Mouse (Mus musculus) limb, embryonic 13.5 days (tissue): ENCODE data around the gene Dok3. TPM values are rescaled to one million over a fixed set of nuclear protein-coding genes. Genes with fewer than 3 reads are reported as not detected.

ENCODE experiments used
- ATAC-seq: fragments of 200-750 bp; cut with Nextera tagmentation; 2 replicates; pipeline ENCODE4 v1.8.0; 2017; ENCODE audit warnings: low read depth, moderate number of reproducible peaks, moderate TSS enrichment; ENCODE audit not compliant: low FRiP score
- H3K27ac ChIP-seq: fragments of 300-500 bp; sonication (generic); 2 replicates; pipeline ENCODE4 v1.5.1; 2015; ENCODE audit warnings: inconsistent platforms, mild to moderate bottlenecking, moderate library complexity
- H3K27me3 ChIP-seq: fragments of 300-500 bp; sonication (generic); 2 replicates; pipeline ENCODE4 v1.6.1; 2015; ENCODE audit warnings: mild to moderate bottlenecking, inconsistent platforms
- H3K36me3 ChIP-seq: fragments of 300-500 bp; sonication (generic); 2 replicates; pipeline ENCODE4 v1.6.1; 2015; ENCODE audit warnings: inconsistent platforms, mild to moderate bottlenecking, moderate library complexity
- H3K4me1 ChIP-seq: fragments of 300-500 bp; sonication (generic); 2 replicates; pipeline ENCODE4 v1.6.1; 2015; ENCODE audit warnings: inconsistent platforms
- H3K4me2 ChIP-seq: fragments of 300-500 bp; sonication (generic); replicated peaks from 2 replicates; pipeline ENCODE4 v1.6.1; 2015; ENCODE audit warnings: inconsistent platforms, mild to moderate bottlenecking, moderate library complexity
- H3K4me3 ChIP-seq: fragments of 300-500 bp; sonication (generic); 2 replicates; pipeline ENCODE4 v1.5.1; 2015; ENCODE audit warnings: moderate library complexity, mild to moderate bottlenecking, inconsistent platforms
- H3K9ac ChIP-seq: fragments of 300-500 bp; sonication (generic); 2 replicates; pipeline ENCODE4 v1.6.1; 2015; ENCODE audit warnings: mild to moderate bottlenecking, inconsistent platforms
- H3K9me3 ChIP-seq: fragments of 300-500 bp; sonication (generic); 2 replicates; pipeline ENCODE4 v1.6.1; 2016; ENCODE audit warnings: inconsistent platforms
- WGBS: fragments of 180-500 bp; shearing (Covaris S2); methylation state at CpG from one replicate; pipeline ENCODE4 v1.1.7; 2015; 5-methylcytosine and 5-hydroxymethylcytosine counted together
- polyA plus RNA-seq: library from polyadenylated mRNA; unstranded; fragments of >200 nt; fragmentation: Nextera tagmentation; extraction: Ambion mirVana; gene quantifications from 2 replicates; pipeline ENCODE4 v1.2.1, GENCODE M21; 2015

The Dok3 gene
- polyA plus RNA-seq, 1 experiment from 2014 or later: 2.9 TPM

DNA sequence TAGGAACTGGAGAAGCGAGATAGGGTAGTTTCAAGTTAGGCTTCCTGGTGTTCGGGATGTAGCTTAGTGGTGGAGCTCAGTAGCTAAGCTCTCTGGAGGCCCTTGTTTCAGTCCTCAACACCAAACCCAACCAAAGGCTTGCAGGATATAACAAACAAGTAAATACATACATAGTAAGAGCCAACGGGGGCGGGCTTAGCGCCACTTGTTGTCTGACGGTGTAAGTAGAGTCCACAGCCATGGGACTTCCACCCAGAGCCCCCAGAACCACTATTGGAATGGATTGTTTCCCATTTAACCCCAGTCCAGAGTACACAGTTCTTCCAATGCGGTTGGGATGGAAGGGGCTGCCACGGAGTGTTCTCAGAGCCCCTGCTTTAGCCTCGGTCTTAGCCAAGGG is 15.3 kb downstream of the Dok3 start:
- H3K9ac ChIP-seq: peak overlapping the region; percentile 89; the same call in 1 of the 2 replicates
- H3K4me3 ChIP-seq: peak overlapping the region; percentile 92
- H3K27me3 ChIP-seq: no peaks in the 10 kb centered on the region
- peaks cover 28% of the 10 kb centered on the region for H3K4me1 ChIP-seq
- H3K9me3 ChIP-seq: no peaks in the 10 kb centered on the region
- no peak for ATAC-seq
- H3K4me2 ChIP-seq: peak overlapping the region; percentile 93
- H3K36me3 ChIP-seq: peaks cover 14% of the 10 kb centered on the region
- H3K27ac ChIP-seq: no peak overlapping the region
- WGBS: 38% methylated on average over 9 of the region's 9 CpGs

DNA sequence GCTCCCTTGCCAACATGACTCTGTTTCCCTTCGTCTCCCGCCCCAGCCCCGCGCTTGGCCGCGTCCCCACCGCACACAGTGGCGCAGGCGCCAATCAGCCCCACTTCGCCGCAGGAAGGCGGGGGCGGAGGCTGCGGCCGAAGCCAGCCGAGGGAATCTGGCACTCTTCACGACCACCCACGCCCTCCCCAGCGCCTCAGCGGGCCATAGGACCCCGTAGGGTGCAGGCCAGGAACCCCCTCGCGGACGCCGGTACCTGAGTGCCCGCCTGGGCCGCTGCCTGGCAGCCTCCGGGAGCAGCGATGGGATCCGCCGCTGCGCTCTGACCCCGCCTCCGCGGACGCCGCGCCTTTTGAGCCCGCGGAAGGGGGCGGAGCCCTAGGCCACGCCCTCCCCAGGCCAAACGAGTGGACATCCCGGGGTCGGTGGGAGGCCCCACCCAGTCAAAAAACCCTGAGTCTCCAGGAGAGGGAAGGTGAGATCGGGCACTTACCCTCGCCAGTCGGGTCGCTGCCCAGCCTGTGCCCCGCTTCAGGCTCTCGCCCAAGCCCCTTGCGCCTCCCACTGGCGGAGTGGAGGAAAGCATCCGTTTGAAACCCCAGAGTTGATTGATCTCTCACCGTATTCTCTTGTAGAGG is 15.9 kb downstream of the Dok3 start, which contains the start of gene Pdlim7:
TSS of gene Pdlim7 (minus strand) at position 566 of the 638 bp plus-strand sequence.
- Histone ChIP-seq H3K4me2 (peak within 1 kb of the TSS; percentile 93), H3K4me3 (peak within 1 kb of the TSS; percentile 92), H3K9ac (peak within 1 kb of the TSS; percentile 89), H3K27ac (peak within 1 kb of the TSS; percentile 88), H3K27me3 (no peaks in the 10 kb centered on the region), H3K36me3 (peaks cover 20% of the 10 kb centered on the region), H3K4me1 (peaks cover 28% of the 10 kb centered on the region), H3K9me3 (no peaks in the 10 kb centered on the region)
- peak; percentile 72 for ATAC-seq
- WGBS: under 1% methylated on average over 54 of the region's 55 CpGs

DNA sequence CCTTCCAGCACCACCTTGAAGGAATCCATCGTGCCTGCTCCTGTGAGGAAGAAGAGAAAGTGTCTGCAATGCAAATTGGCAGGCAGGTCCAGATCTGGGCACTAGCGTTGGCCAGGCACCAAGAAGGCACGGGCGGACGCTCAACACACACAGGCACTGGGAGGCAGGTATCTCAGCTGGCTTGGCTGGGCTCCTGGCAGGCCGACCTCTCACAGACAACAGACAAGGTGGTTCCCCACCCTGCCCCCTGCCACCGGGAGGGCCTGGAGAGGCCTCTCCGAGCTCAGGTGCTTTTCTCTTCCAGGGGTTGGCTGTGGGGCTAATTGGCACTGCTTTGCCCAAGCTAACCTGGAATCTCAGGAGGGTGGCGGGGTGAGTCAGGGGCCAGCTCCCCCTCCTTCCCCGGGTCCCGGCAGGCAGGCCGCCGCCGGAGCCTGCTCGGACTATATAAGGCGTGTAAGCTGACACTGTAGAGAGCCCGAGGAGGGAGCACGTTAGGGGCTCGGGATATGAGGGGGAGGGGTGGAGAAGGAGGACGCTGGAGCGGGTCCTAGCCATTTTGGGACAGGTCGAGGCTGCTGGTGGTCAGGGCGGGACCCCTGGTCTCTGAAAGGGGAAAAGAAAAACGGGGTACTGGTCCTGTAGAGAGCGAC is 16.6 kb downstream of the Dok3 start:
- no peaks in the 10 kb centered on the region for H3K27me3 ChIP-seq
- ATAC-seq: peak; percentile 54
- WGBS: 1% methylated on average over 25 of the region's 25 CpGs
- H3K36me3 ChIP-seq: peaks cover 27% of the 10 kb centered on the region
- peaks cover 28% of the 10 kb centered on the region for H3K4me1 ChIP-seq
- peak overlapping the region; percentile 92 for H3K4me3 ChIP-seq
- no peaks in the 10 kb centered on the region for H3K9me3 ChIP-seq
- H3K27ac ChIP-seq: peak overlapping the region; percentile 88
- H3K4me2 ChIP-seq: peak overlapping the region; percentile 93
- H3K9ac ChIP-seq: peak overlapping the region; percentile 89

DNA sequence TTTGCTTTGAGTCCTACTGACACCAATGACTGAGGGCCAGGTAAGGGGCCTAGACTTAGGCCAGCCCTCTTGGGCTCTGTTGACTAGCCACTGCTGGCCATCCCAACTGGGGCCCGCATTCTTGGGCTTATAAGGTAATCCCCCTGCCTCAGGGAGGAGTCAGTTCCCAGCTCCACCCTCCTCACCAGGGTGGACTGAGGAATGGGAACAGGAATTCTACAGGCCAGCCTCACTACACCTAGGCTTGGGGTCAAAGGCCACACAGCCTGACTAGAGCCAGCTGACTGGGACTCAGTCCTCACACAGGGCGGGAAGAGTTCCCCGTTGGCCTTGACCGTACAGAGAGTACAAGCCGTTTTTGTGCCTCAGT is 17.6 kb downstream of the Dok3 start:
- peak overlapping the region; percentile 92 for H3K4me3 ChIP-seq
- H3K36me3 ChIP-seq: peaks cover 38% of the 10 kb centered on the region
- H3K9me3 ChIP-seq: no peaks in the 10 kb centered on the region
- H3K9ac ChIP-seq: peak overlapping the region; percentile 89
- H3K4me1 ChIP-seq: peaks cover 28% of the 10 kb centered on the region
- no peak for ATAC-seq
- WGBS: 17% methylated on average over 5 of the region's 5 CpGs
- peak overlapping the region; percentile 88 for H3K27ac ChIP-seq
- peak overlapping the region; percentile 93 for H3K4me2 ChIP-seq
- no peaks in the 10 kb centered on the region for H3K27me3 ChIP-seq

DNA sequence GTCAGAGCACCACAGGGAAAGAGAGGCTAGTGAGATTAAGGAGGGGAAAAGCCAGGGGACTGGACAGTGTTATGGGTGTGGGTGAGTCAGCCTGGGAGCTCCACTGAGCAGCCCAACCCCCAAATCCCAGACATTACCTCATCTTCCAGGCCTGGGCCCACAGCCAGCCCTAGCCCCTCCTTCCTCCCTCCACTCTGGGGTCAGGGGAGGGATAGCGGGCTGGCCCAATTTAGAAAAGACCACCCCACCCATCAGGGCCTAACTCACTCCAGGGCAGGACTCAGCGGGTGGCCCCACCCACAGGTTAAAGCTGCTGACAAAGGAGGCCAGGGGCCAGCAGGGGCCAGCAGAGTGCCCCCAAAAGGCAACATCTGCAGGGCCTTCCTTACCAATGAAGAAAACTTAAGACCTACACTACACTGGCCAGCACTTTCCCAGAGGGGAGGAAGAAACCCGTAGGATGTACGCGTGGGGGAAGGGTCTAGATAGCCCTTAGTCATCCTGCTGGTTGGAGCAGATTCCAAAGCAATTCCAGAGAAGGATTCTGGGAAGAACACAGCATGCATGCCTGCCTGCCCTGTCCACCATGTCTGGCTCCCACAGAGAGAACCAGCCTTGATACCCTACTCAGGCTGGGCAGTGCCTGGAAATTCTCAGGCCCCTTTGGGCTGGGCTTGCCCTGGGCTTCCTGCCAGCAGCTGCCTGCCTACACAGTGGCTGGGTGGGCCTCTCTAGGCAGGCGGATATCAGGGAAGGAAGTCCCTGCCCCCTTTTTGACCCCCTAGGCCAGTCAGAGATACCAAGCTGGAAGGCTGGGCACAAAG is 18.2 kb downstream of the Dok3 start:
- Histone ChIP-seq H3K36me3 (peaks cover 44% of the 10 kb centered on the region), H3K9ac (peak overlapping the region; percentile 89), H3K27me3 (no peaks in the 10 kb centered on the region), H3K4me1 (peaks cover 28% of the 10 kb centered on the region), H3K4me2 (peak overlapping the region; percentile 93), H3K9me3 (no peaks in the 10 kb centered on the region), H3K27ac (peak overlapping the region; percentile 88), H3K4me3 (peak overlapping the region; percentile 92)
- ATAC-seq: peak; percentile 84
- 15% methylated on average over 6 of the region's 6 CpGs for WGBS

DNA sequence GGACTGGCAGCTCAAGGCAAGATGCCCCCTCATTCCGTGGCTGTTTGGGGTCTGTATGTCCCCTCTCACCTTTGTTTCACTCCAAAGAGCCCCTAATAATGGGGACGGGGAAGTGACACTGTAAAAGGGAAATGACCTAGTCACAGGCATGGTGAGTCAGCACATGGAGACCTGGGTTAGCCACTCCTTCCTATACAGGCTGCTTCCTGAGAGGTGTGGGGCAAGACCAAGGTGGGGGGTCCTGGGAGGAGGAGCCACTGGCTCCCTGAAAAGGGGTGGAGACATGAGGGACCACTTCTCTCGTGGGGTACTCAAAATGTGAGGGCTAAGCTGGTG is 18.8 kb downstream of the Dok3 start:
- peak; percentile 16 for ATAC-seq
- H3K9ac ChIP-seq: 0 out of 2 replicates have a peak overlapping the region, but pooled peaks have one; percentile 89
- peak overlapping the region; percentile 88; the same call in 1 of the 2 replicates for H3K27ac ChIP-seq
- H3K9me3 ChIP-seq: no peaks in the 10 kb centered on the region
- WGBS: 32% methylated on average over 3 of the region's 3 CpGs
- H3K27me3 ChIP-seq: no peaks in the 10 kb centered on the region
- peak overlapping the region; percentile 92; the same call in 1 of the 2 replicates for H3K4me3 ChIP-seq
- H3K4me2 ChIP-seq: peak overlapping the region; percentile 93
- H3K4me1 ChIP-seq: peaks cover 28% of the 10 kb centered on the region
- H3K36me3 ChIP-seq: peaks cover 49% of the 10 kb centered on the region

DNA sequence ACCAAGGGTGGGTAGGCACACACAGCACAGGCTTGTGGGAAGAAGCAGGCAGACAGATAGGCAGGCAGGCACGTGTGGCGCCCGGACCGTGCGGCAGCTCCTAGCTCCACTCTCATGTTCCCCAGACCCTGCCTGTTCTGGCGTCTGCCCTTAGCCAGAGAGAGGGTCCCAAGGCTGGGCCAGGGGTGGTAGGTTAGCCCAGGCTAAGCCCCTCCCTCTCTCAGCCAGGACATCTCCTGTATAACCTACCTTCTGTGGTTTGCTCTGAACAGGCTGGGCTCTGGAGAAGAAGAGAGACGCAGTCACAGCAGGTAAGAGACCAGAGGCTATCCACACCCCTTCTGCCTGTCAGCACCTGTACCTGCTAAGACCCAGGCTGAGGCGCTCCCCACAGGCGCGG is 20.6 kb downstream of the Dok3 start:
- Histone ChIP-seq H3K4me1 (peaks cover 28% of the 10 kb centered on the region), H3K36me3 (peaks cover 67% of the 10 kb centered on the region), H3K9me3 (no peaks in the 10 kb centered on the region), H3K27ac (no peak overlapping the region), H3K9ac (no peak overlapping the region), H3K4me3 (no peak overlapping the region), H3K4me2 (no peak overlapping the region), H3K27me3 (no peaks in the 10 kb centered on the region)
- no peak for ATAC-seq
- 90% methylated on average over 10 of the region's 10 CpGs for WGBS

DNA sequence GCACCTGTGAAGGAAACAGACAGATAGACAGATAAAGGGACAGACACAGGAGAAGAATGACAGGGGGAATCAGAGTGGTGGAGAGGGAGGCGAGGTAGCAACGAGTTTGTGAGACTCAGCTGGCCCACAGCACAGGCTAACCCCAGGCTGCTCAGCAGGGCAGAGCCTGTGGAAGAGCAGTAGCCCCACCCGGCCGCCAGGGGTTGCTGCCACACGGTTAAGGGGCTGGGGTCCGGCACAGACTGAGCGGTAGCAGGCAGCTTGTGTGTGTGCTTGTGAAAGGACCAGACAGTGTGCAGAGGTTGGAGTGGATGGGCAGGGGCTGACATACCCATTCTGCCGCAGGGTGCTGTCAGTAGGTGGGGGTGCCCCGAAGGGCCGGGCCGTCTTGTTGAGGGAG is 21.2 kb downstream of the Dok3 start:
- no peak for ATAC-seq
- no peak overlapping the region for H3K27ac ChIP-seq
- no peak overlapping the region for H3K9ac ChIP-seq
- H3K4me3 ChIP-seq: no peak overlapping the region
- no peak overlapping the region for H3K4me2 ChIP-seq
- no peaks in the 10 kb centered on the region for H3K27me3 ChIP-seq
- H3K4me1 ChIP-seq: peaks cover 28% of the 10 kb centered on the region
- no peaks in the 10 kb centered on the region for H3K9me3 ChIP-seq
- H3K36me3 ChIP-seq: peaks cover 74% of the 10 kb centered on the region
- 64% methylated on average over 11 of the region's 11 CpGs for WGBS

DNA sequence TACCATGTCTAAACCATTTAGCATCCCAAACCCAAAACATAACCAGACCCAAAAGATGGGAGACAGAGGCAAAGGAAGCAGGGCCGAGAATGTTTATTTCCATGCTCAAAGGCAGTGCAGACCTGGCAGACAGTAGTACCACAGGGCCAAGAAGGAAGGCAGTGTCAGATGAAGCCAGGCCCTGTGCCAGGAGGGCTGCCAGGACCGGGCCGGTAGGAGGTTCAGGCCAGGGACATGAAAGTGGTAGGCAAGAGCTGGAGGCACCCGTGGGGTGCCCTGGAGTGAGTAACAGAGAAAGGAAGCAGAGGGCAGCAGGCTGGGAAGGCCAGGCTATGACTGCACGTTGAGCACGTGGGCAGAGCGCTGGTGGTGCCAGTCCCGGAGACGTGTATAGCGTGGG is 22.4 kb downstream of the Dok3 start:
- Histone ChIP-seq H3K4me3 (no peak overlapping the region), H3K27ac (no peak overlapping the region), H3K4me2 (no peak overlapping the region), H3K27me3 (no peaks in the 10 kb centered on the region), H3K36me3 (peaks cover 85% of the 10 kb centered on the region), H3K9ac (0 out of 2 replicates have a peak overlapping the region, but pooled peaks have one; percentile 25), H3K9me3 (no peaks in the 10 kb centered on the region), H3K4me1 (peaks cover 20% of the 10 kb centered on the region)
- ATAC-seq: no peak
- WGBS: 91% methylated on average over 10 of the region's 10 CpGs

DNA sequence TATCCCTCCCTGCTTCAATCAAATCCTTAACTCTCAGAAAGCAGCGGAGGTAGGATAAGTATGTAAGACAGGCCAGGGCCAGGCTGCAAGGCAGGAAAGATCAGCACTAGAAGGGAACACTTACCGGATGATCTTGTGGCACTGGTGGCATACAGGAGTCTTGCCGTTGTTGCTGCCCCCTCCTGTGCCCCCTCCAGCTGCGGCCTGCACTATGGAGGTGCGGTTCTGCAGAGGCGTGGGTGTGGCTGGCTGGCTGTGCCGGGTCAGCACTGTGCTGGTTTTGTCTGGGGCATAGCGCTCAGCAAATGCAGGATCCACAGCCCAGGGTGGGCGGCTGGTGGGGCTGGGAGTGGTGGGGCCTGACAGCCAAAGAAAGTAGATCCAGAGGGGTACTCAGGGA is 23.3 kb downstream of the Dok3 start:
- no peak overlapping the region for H3K4me2 ChIP-seq
- peaks cover 11% of the 10 kb centered on the region for H3K4me1 ChIP-seq
- no peak overlapping the region for H3K9ac ChIP-seq
- no peak overlapping the region for H3K4me3 ChIP-seq
- peaks cover 91% of the 10 kb centered on the region for H3K36me3 ChIP-seq
- H3K27ac ChIP-seq: no peak overlapping the region
- no peaks in the 10 kb centered on the region for H3K9me3 ChIP-seq
- H3K27me3 ChIP-seq: no peaks in the 10 kb centered on the region
- no peak for ATAC-seq
- WGBS: 96% methylated on average over 9 of the region's 9 CpGs

DNA sequence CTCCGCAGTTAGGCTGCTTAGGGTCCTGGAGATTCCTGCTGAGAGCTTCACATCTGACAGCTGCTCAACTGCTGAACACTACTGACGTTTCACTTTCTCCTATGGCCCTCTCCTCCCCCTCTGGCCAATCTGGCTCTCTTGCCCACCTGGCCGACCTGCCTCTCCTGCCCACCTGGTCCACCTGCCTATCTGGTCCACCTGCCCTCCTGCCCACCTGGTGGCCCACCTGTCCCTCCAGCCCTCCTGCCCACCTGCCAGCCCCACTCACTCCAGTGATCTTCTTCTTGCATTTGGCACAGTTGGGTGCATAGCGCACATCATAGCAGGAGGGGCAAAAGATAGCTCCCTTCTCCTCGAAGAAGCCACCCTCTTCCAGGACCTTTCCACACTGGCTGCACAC is 24.7 kb downstream of the Dok3 start:
- Histone ChIP-seq H3K9ac (no peak overlapping the region), H3K9me3 (no peaks in the 10 kb centered on the region), H3K27ac (no peak overlapping the region), H3K36me3 (peaks cover 96% of the 10 kb centered on the region), H3K4me2 (no peak overlapping the region), H3K27me3 (no peaks in the 10 kb centered on the region), H3K4me3 (no peak overlapping the region), H3K4me1 (no peaks in the 10 kb centered on the region)
- no peak for ATAC-seq
- 84% methylated on average over 5 of the region's 5 CpGs for WGBS

DNA sequence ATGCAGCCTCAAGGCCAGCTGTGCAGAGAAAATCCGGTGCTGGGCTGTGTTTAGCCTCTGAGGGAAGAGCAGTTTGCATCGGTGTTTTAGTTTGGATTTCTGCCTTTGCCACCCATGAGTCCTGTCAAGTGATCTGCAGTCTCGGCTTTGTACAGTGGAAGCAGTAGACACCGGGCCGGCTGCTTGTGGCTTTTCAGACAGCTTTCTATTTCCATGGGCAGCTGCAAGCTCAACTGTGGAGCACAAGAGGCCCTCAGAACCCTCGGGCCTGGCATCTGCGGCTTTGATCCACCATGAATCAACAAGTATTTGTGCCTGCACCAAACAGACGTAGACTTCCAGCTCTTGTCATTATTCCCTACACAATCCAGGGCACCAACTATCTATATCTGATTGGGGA is 26.7 kb downstream of the Dok3 start:
- WGBS: 87% methylated on average over 8 of the region's 8 CpGs
- no peak overlapping the region for H3K4me3 ChIP-seq
- H3K36me3 ChIP-seq: peaks cover 94% of the 10 kb centered on the region
- H3K4me2 ChIP-seq: no peak overlapping the region
- H3K27me3 ChIP-seq: no peaks in the 10 kb centered on the region
- H3K9me3 ChIP-seq: no peaks in the 10 kb centered on the region
- H3K9ac ChIP-seq: no peak overlapping the region
- ATAC-seq: no peak
- no peaks in the 10 kb centered on the region for H3K4me1 ChIP-seq
- H3K27ac ChIP-seq: no peak overlapping the region
